Mouse (Mus musculus): ENCODE measurements around the gene Nos3. TPM values are rescaled to one million over a fixed set of nuclear protein-coding genes. Genes with fewer than 3 reads are reported as not detected.
A peak's percentile ranks its signal among the peaks of the same experiment; 100 is the strongest.

Nos3 gene
- total RNA-seq, 2 experiments from 2014 or later = 10.2 to 12.1 TPM

GRCm38 (mm10) chr5:24342966-24343365 is 21.6 kb upstream of the Nos3 start:
- intact Hi-C loops (cut with DNase I) = no loop called here

GRCm38 (mm10) chr5:24343379-24343778 is 21.2 kb upstream of the Nos3 start:
- intact Hi-C loops (cut with DNase I) = no loop called here
- DNase-seq (ENCODE audit: low spot score in 2 of 2) = no peak

More at GRCm38 (mm10) chr5:24342966-24343365, 21.6 kb upstream of the Nos3 start:
- no peak for DNase-seq (ENCODE audit: low spot score in 2 of 2)

- DNase-seq (ENCODE audit: low spot score in 2 of 2) = no peak
These were observed 20.6 kb upstream of the Nos3 start for GRCm38 (mm10) chr5:24343977-24344436.

GRCm38 (mm10) chr5:24344477-24345051 is 20.0 kb upstream of the Nos3 start:
- DNase-seq (ENCODE audit: low spot score in 2 of 2) = peak in 1 of 2 experiments; percentile 25
- intact Hi-C loops (cut with DNase I) = no loop called here

More at GRCm38 (mm10) chr5:24343977-24344436, 20.6 kb upstream of the Nos3 start:
- intact Hi-C loops (cut with DNase I) = no loop called here

- intact Hi-C loops (cut with DNase I) = no loop called here
- DNase-seq (ENCODE audit: low spot score in 2 of 2) = no peak
These were observed 18.3 kb upstream of the Nos3 start for GRCm38 (mm10) chr5:24346313-24346712.

GRCm38 (mm10) chr5:24347186-24347875 is 17.3 kb upstream of the Nos3 start:
- intact Hi-C loops (cut with DNase I) = no loop called here
- no peak for DNase-seq (ENCODE audit: low spot score in 2 of 2)

GRCm38 (mm10) chr5:24348128-24348527 is 16.5 kb upstream of the Nos3 start:
- peak in 1 of 2 experiments; percentile 74 for DNase-seq (ENCODE audit: low spot score in 2 of 2)
- intact Hi-C loops (cut with DNase I) = no loop called here

GRCm38 (mm10) chr5:24348546-24348945 is 16.1 kb upstream of the Nos3 start:
- no peak for DNase-seq (ENCODE audit: low spot score in 2 of 2)
- intact Hi-C loops (cut with DNase I) = no loop called here

- intact Hi-C loops (cut with DNase I) = no loop called here
These were observed 14.5 kb upstream of the Nos3 start for GRCm38 (mm10) chr5:24350073-24350472.

GRCm38 (mm10) chr5:24350531-24351250 is 13.9 kb upstream of the Nos3 start:
- intact Hi-C loops (cut with DNase I) = no loop called here
- DNase-seq (ENCODE audit: low spot score in 2 of 2) = no peak

More at GRCm38 (mm10) chr5:24350073-24350472, 14.5 kb upstream of the Nos3 start:
- DNase-seq (ENCODE audit: low spot score in 2 of 2) = no peak

- DNase-seq (ENCODE audit: low spot score in 2 of 2) = no peak
- intact Hi-C loops (cut with DNase I) = no loop called here
These were observed 13.3 kb upstream of the Nos3 start, which contains the start of gene Kcnh2 for GRCm38 (mm10) chr5:24351278-24351677. Kcnh2 (minus strand) TSS chr5:24351604.

- DNase-seq (ENCODE audit: low spot score in 2 of 2) = peak; percentile 80 to 90
These were observed 12.9 kb upstream of the Nos3 start for GRCm38 (mm10) chr5:24351701-24352171.

GRCm38 (mm10) chr5:24352251-24352859 is 12.3 kb upstream of the Nos3 start:
- intact Hi-C loops (cut with DNase I) = no loop called here
- DNase-seq (ENCODE audit: low spot score in 2 of 2) = peak; percentile 18 to 27

More at GRCm38 (mm10) chr5:24351701-24352171, 12.9 kb upstream of the Nos3 start:
- intact Hi-C loops (cut with DNase I) = no loop called here

GRCm38 (mm10) chr5:24353327-24353726 is 11.3 kb upstream of the Nos3 start:
- intact Hi-C loops (cut with DNase I) = no loop called here
- DNase-seq (ENCODE audit: low spot score in 2 of 2) = no peak

- intact Hi-C loops (cut with DNase I) = no loop called here
- peak in 1 of 2 experiments; percentile 29 for DNase-seq (ENCODE audit: low spot score in 2 of 2)
These were observed 7.8 kb upstream of the Nos3 start for GRCm38 (mm10) chr5:24356764-24357163.

GRCm38 (mm10) chr5:24357461-24357860 is 7.1 kb upstream of the Nos3 start:
- no peak for DNase-seq (ENCODE audit: low spot score in 2 of 2)
- intact Hi-C loops (cut with DNase I) = no loop called here

- intact Hi-C loops (cut with DNase I) = loop anchor here (2.0 kb wide), 1 partner anchor 94 kb away; no protein-coding TSS in a partner anchor
- peak; percentile 83 to 91 for DNase-seq (ENCODE audit: low spot score in 2 of 2)
These were observed 3.7 kb upstream of the Nos3 start for GRCm38 (mm10) chr5:24360792-24361454.

- no peak for DNase-seq (ENCODE audit: low spot score in 2 of 2)
- intact Hi-C loops (cut with DNase I) = no loop called here
These were observed 1.1 kb upstream of the Nos3 start for GRCm38 (mm10) chr5:24363467-24363866.

- intact Hi-C loops (cut with DNase I) = no loop called here
- no peak for DNase-seq (ENCODE audit: low spot score in 2 of 2)
These were observed 549 bp upstream of the Nos3 start for GRCm38 (mm10) chr5:24364061-24364460.
